Mouse (Mus musculus) CH12.LX (cell line): ENCODE results near the gene Hecw2. TPM values are rescaled to one million over a fixed set of nuclear protein-coding genes. Genes with fewer than 3 reads are reported as not detected.

Experiments
- DNase-seq: peaks from one replicate; pipeline ENCODE4 v3.0.0-alpha.2; 2013; ENCODE audit errors: extremely low read depth
- H3K27ac ChIP-seq: 2 replicates; pipeline ENCODE4 v1.5.1; 2012; ENCODE audit warnings: low read depth, mild to moderate bottlenecking, control low read depth, moderate library complexity; ENCODE audit not compliant: insufficient read depth
- H3K27me3 ChIP-seq: replicated peaks from 2 replicates; pipeline ENCODE3; 2012; ENCODE audit warnings: inconsistent platforms
- H3K36me3 ChIP-seq, 2 experiments: replicated peaks in 1 of 2; 2 replicates each; pipeline versions ENCODE3 to v1.6.1; 2012; ENCODE audit warnings: inconsistent platforms in 1 of 2, low read length in 1 of 2, mild to moderate bottlenecking in 1 of 2, mixed read lengths in 1 of 2, moderate library complexity in 1 of 2; ENCODE audit not compliant: control insufficient read depth in 1 of 2, insufficient read depth in 1 of 2
- H3K4me1 ChIP-seq, 2 experiments: 2 replicates each; pipeline ENCODE4 v1.6.1; 2012; ENCODE audit warnings: inconsistent platforms in 1 of 2, moderate library complexity in 1 of 2; ENCODE audit not compliant: insufficient read depth in 2 of 2, control insufficient read depth in 1 of 2
- H3K4me2 ChIP-seq: 2 replicates; pipeline ENCODE4 v1.6.1; 2012; ENCODE audit warnings: low read depth, mild to moderate bottlenecking, control low read depth; ENCODE audit not compliant: poor library complexity, insufficient read depth, severe bottlenecking
- H3K4me3 ChIP-seq, 3 experiments: fragments of 150-350 bp in 1 of 3; sonication (generic) in 1 of 3; replicated peaks in 1 of 3; 2 replicates each; pipeline versions ENCODE3 to v1.5.1; 2011 to 2012; ENCODE audit warnings: low read depth in 2 of 3, low read length in 2 of 3, mild to moderate bottlenecking in 2 of 3, moderate library complexity in 2 of 3, control low read depth in 1 of 3, improper control_type of control experiment in 1 of 3, inconsistent platforms in 1 of 3, mixed read lengths in 1 of 3; ENCODE audit not compliant: poor library complexity in 1 of 3
- H3K79me2 ChIP-seq: replicated peaks from 2 replicates; pipeline ENCODE4 v1.6.1; 2012; ENCODE audit warnings: mild to moderate bottlenecking, moderate library complexity; ENCODE audit not compliant: control insufficient read depth, poor library complexity, insufficient read depth, severe bottlenecking; ENCODE audit errors: extremely low read depth
- H3K9ac ChIP-seq: 2 replicates; pipeline ENCODE4 v1.6.1; 2012; ENCODE audit warnings: low read depth, mild to moderate bottlenecking, control low read depth, moderate library complexity; ENCODE audit not compliant: insufficient read depth
- H3K9me3 ChIP-seq: replicated peaks from 2 replicates; pipeline ENCODE3; 2012; ENCODE audit warnings: low read length, inconsistent platforms, mixed read lengths
- CHD1 ChIP-seq: IDR thresholded peaks from 2 replicates; pipeline ENCODE4 v1.6.1; 2012; ENCODE audit warnings: low read depth, low read length, improper control_type of control experiment, inconsistent platforms
- CHD2 ChIP-seq: IDR thresholded peaks from 2 replicates; pipeline ENCODE4 v1.6.1; 2011; ENCODE audit warnings: low read length, improper control_type of control experiment
- CTCF ChIP-seq, 2 experiments: IDR thresholded peaks in 1 of 2; conservative IDR thresholded peaks in 1 of 2; 2 replicates each; pipeline ENCODE4 v1.5.1; 2011 to 2012; ENCODE audit warnings: low read depth in 2 of 2, low read length in 2 of 2, improper control_type of control experiment in 1 of 2, inconsistent platforms in 1 of 2, mild to moderate bottlenecking in 1 of 2, moderate library complexity in 1 of 2
- E2F4 ChIP-seq: IDR thresholded peaks from 2 replicates; pipeline ENCODE4 v1.6.1; 2011; ENCODE audit warnings: low read depth, low read length, improper control_type of control experiment; ENCODE audit not compliant: insufficient replicate concordance
- ELF1 ChIP-seq: IDR thresholded peaks from 2 replicates; pipeline ENCODE4 v1.6.1; 2014; ENCODE audit warnings: low read depth, mild to moderate bottlenecking, inconsistent platforms, low read length, improper control_type of control experiment
- HCFC1 ChIP-seq: IDR thresholded peaks from 2 replicates; pipeline ENCODE4 v1.6.1; 2012; ENCODE audit warnings: low read depth, mild to moderate bottlenecking, inconsistent platforms, low read length, improper control_type of control experiment
- IRF4 ChIP-seq: IDR thresholded peaks from 2 replicates; pipeline ENCODE4 v1.6.1; 2014; ENCODE audit warnings: low read depth, mild to moderate bottlenecking, inconsistent platforms, low read length, improper control_type of control experiment
- JUND ChIP-seq: conservative IDR thresholded peaks from 2 replicates; pipeline ENCODE4 v1.6.1; 2011; ENCODE audit warnings: low read depth, low read length, improper control_type of control experiment
- MAFK ChIP-seq: IDR thresholded peaks from 2 replicates; pipeline ENCODE4 v1.6.1; 2011; ENCODE audit warnings: low read length, improper control_type of control experiment; ENCODE audit not compliant: insufficient replicate concordance
- MAX ChIP-seq: IDR thresholded peaks from 2 replicates; pipeline ENCODE4 v1.6.1; 2011; ENCODE audit warnings: low read length, improper control_type of control experiment
- MEF2A ChIP-seq: IDR thresholded peaks from 2 replicates; pipeline ENCODE4 v1.6.1; 2014; ENCODE audit warnings: low read depth, mild to moderate bottlenecking, inconsistent platforms, low read length, improper control_type of control experiment, borderline replicate concordance
- MYC ChIP-seq: IDR thresholded peaks from 2 replicates; pipeline ENCODE4 v1.6.1; 2011; ENCODE audit warnings: low read depth, mild to moderate bottlenecking, improper control_type of control experiment, low read length
- NELFE ChIP-seq: IDR thresholded peaks from 2 replicates; pipeline ENCODE4 v1.6.1; 2011; ENCODE audit warnings: low read depth, low read length, improper control_type of control experiment
- PAX5 ChIP-seq: IDR thresholded peaks from 2 replicates; pipeline ENCODE4 v1.6.1; 2012; ENCODE audit warnings: low read length, inconsistent platforms, mixed read lengths
- POLR2A ChIP-seq: IDR thresholded peaks from 2 replicates; pipeline ENCODE4 v1.6.1; 2011; ENCODE audit warnings: low read depth, mild to moderate bottlenecking, improper control_type of control experiment, low read length
- POLR2AphosphoS2 ChIP-seq: IDR thresholded peaks from 2 replicates; pipeline ENCODE4 v1.6.1; 2011; ENCODE audit warnings: low read depth, low read length, improper control_type of control experiment
- TBP ChIP-seq: conservative IDR thresholded peaks from 2 replicates; pipeline ENCODE4 v1.6.1; 2011; ENCODE audit warnings: low read depth, low read length, improper control_type of control experiment
- USF1 ChIP-seq: IDR thresholded peaks from 2 replicates; pipeline ENCODE4 v1.6.1; 2014; ENCODE audit warnings: low read depth, mild to moderate bottlenecking, inconsistent platforms, low read length, improper control_type of control experiment
- USF2 ChIP-seq: conservative IDR thresholded peaks from 2 replicates; pipeline ENCODE4 v1.6.1; 2011; ENCODE audit warnings: low read depth, low read length, improper control_type of control experiment
- ZKSCAN1 ChIP-seq: IDR thresholded peaks from 2 replicates; pipeline ENCODE4 v1.6.1; 2012; ENCODE audit warnings: low read depth, inconsistent platforms, low read length, improper control_type of control experiment, borderline replicate concordance
- ZNF384 ChIP-seq: IDR thresholded peaks from 2 replicates; pipeline ENCODE4 v1.6.1; 2012; ENCODE audit warnings: low read depth, low read length, improper control_type of control experiment, inconsistent platforms
- dilution Hi-C: fragments of 300-500 bp; cut with MboI; formaldehyde crosslinking; loops from 2 replicates; pipeline ENCODE4 v1.14.3; 2020; ENCODE audit warnings: low sequenced_read_pairs; ENCODE audit not compliant: extremely low pct_unique_long_range_greater_than_20kb, extremely low pct_ligation_motif_present
- in situ Hi-C: fragments of 300-500 bp; cut with MboI; formaldehyde crosslinking; loops from 3 replicates; pipeline ENCODE4 v1.14.3; 2019; ENCODE audit warnings: low sequenced_read_pairs, low pct_ligation_motif_present, low pct_unique_long_range_greater_than_20kb, mixed read lengths
- polyA plus RNA-seq: library from polyadenylated mRNA; unstranded; fragments of >175 nt; gene quantifications from 2 replicates; pipeline ENCODE4 v1.2.1, GENCODE M21; 2012; ENCODE audit warnings: low read depth; ENCODE audit not compliant: insufficient read length
- total RNA-seq, 2 experiments: library from RNA; depleted of rRNA; stranded (reverse); fragments of 300-350 nt in 1 of 2; fragments of >200 nt in 1 of 2; gene quantifications; 2 replicates each; pipeline ENCODE4 v1.2.3; 2012 to 2014

The Hecw2 gene
- total and polyA plus RNA-seq, 3 experiments = 0.05 to 0.59 (median 0.14) TPM

- in situ Hi-C loops = loop anchor here (25.0 kb wide), 1 partner anchor 106 kb away; no protein-coding TSS in a partner anchor
These were observed 413.7 kb downstream of the Hecw2 start for GRCm38 (mm10) chr1:53781311-53781710.

DNA sequence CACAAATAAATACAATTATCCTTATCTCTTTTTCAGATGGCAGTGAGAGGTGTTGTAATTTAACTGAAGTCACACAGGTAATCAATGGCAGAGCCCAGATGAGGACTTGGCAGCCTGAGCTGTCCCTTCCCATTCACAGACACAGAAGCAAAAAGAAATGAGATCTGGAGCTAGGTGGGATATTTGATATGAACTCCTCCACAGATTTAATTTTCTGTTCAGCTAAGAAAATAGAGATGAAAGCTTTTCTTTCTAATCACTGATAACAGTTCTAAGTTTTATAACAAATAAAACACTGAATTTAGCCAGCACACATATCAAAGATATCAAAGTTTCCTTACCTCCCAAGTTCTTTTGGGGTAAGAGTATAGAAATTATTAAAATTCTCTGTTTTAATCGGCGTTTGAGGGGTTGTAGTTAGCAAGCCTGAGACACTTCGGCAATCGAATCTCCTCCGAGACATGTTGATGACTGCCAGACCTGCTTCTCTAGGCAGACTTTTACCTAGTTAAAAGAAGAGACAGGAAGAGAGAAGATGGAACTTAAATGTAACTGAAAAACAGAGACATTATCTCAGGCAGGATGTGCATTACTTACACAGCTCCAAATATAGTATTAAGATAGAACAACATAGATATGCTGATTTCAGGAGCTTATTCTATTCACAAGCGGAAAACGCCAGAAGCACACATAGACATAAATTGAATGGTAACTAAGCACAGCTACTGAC, 418.6 kb downstream of the Hecw2 start:
- Histone ChIP-seq H3K27ac (no peak overlapping the region), H3K4me1 (peaks cover 2 to 74% of the 10 kb centered on the region in 2 experiments; a peak in 3 of 4 replicates), H3K9ac (peak overlapping the region; percentile 39; the same call in 1 of the 2 replicates), H3K36me3 (peaks cover 2 to 9% of the 10 kb centered on the region in 2 experiments), H3K4me2 (peak overlapping the region; percentile 50; the same call in 1 of the 2 replicates), H3K9me3 (no peaks in the 10 kb centered on the region), H3K79me2 (peaks cover 57% of the 10 kb centered on the region), H3K4me3 (no peak overlapping the region), H3K27me3 (no peaks in the 10 kb centered on the region)
- in situ Hi-C loops = loop anchor here (25.0 kb wide), 1 partner anchor 111 kb away; no protein-coding TSS in a partner anchor
- no peak for DNase-seq
- dilution Hi-C loops = no loop called here
- TF ChIP-seq JUND (no peak), HCFC1 (no peak), IRF4 (no peak), E2F4 (no peak), CTCF (conservative IDR thresholded peaks at IDR 0.05 in 1 of 2, IDR thresholded peaks at IDR 0.05 in 1 of 2; ENCODE audit: low read depth in 2 of 2, low read length in 2 of 2) (no peak)

More at GRCm38 (mm10) chr1:53781311-53781710, 413.7 kb downstream of the Hecw2 start:
- H3K27ac ChIP-seq = no peak overlapping the region
- no peaks in the 10 kb centered on the region for H3K9me3 ChIP-seq
- TF ChIP-seq MAFK = no peak
- TF ChIP-seq ELF1 = no peak
- TF ChIP-seq POLR2A = no peak
- TF ChIP-seq NELFE = no peak
- no peak for TF ChIP-seq PAX5
- TF ChIP-seq TBP = no peak
- no peak for TF ChIP-seq USF1
- no peak for TF ChIP-seq ZKSCAN1
- TF ChIP-seq MAX = no peak
- no peak for TF ChIP-seq E2F4
- no peak for TF ChIP-seq USF2
- TF ChIP-seq CHD1 = no peak
- no peak for TF ChIP-seq CHD2
- TF ChIP-seq ZNF384 = no peak
- no peak for TF ChIP-seq MEF2A
- TF ChIP-seq POLR2AphosphoS2 = no peak
- TF ChIP-seq MYC = no peak
- peaks cover 60% of the 10 kb centered on the region for H3K79me2 ChIP-seq
- no peak for DNase-seq
- peak overlapping the region; percentile 91 for H3K4me2 ChIP-seq
- peaks cover 0 to 50% of the 10 kb centered on the region in 2 experiments; a peak in 3 of 4 replicates for H3K4me1 ChIP-seq
- dilution Hi-C loops = no loop called here
- peak overlapping the region; percentile 71; the same call in 1 of the 2 replicates for H3K9ac ChIP-seq
- no peaks in the 10 kb centered on the region for H3K27me3 ChIP-seq
- H3K4me3 ChIP-seq = peak overlapping the region; percentile 25 to 86 (median 54)
- peaks cover 0 to 2% of the 10 kb centered on the region in 2 experiments for H3K36me3 ChIP-seq
